Mouse (Mus musculus) effector memory CD4-positive, alpha-beta T cell, adult 5 months (primary cell): ENCODE measurements around the gene Ercc8. TPM values are rescaled to one million over a fixed set of nuclear protein-coding genes. Genes with fewer than 3 reads are reported as not detected.

Experiments used
- polyA plus RNA-seq: library from polyadenylated mRNA; unstranded; fragments of 100-300 nt; shearing (Covaris generic); gene quantifications from one replicate; pipeline ENCODE4 v1.2.1, GENCODE M21; 2017

The Ercc8 gene
- 8.3 TPM for polyA plus RNA-seq

GRCm38 (mm10) chr13:108158465-108159240, at the start of gene Ercc8, which contains the start of gene Ndufaf2:
Gene Ercc8 (plus strand): TSS chr13:108158731.
Gene Ndufaf2 (minus strand): TSS chr13:108158623.

GRCm38 (mm10) chr13:108214081-108214484, 55.6 kb downstream of the Ercc8 start, which contains the start of gene Elovl7:
Gene Elovl7 (plus strand): TSS chr13:108214404.

Other genes starting within 250 kb of the Ercc8 start
- 35.6 TPM for gene Smim15, start 114.3 kb upstream of the Ercc8 start, polyA plus RNA-seq
- gene Ndufaf2, start 108 bp upstream of the Ercc8 start, polyA plus RNA-seq, result 12.6 TPM
- gene Elovl7, start 55.7 kb downstream of the Ercc8 start, polyA plus RNA-seq, result 1.2 TPM
- gene Depdc1b, start 157.6 kb downstream of the Ercc8 start, polyA plus RNA-seq, result 0.29 TPM